Mouse (Mus musculus) lung, adult 2 months (tissue): ENCODE measurements around the gene 1190005I06Rik.
A peak's percentile ranks its signal among the peaks of the same experiment; 100 is the strongest.

ENCODE experiments used
- CTCF ChIP-seq: fragments of 200-500 bp; IDR thresholded peaks from 2 replicates; pipeline ENCODE4 v1.5.1; 2011; ENCODE audit warnings: mild to moderate bottlenecking, low read length, control low read depth; ENCODE audit not compliant: insufficient read depth
- POLR2A ChIP-seq: fragments of 200-500 bp; IDR thresholded peaks from 2 replicates; pipeline ENCODE4 v1.6.1; 2011; ENCODE audit warnings: low read depth, mild to moderate bottlenecking, control low read depth, low read length, borderline replicate concordance; ENCODE audit errors: extremely low read depth

- TF ChIP-seq CTCF, result peak; percentile 81
- TF ChIP-seq POLR2A, result no peak
Measured at GRCm38 (mm10) chr8:120569939-120570715, 77.3 kb downstream of the 1190005I06Rik start.
